Mouse (Mus musculus): Measurements from ENCODE around the gene Adam33.

Gene Adam33

GRCm38 (mm10) chr2:131025230-131025629, 38.4 kb downstream of the Adam33 start:
- no peak for DNase-seq

GRCm38 (mm10) chr2:131010566-131010965, 53.0 kb downstream of the Adam33 start:
- DNase-seq, result no peak

GRCm38 (mm10) chr2:131009123-131009522, 54.5 kb downstream of the Adam33 start:
- no peak for DNase-seq

Data from cerebellum, adult 9-11 months (tissue).